Mouse (Mus musculus) embryonic facial prominence, embryonic 14.5 days (tissue): ENCODE data around the gene C1qbp. TPM values are rescaled to one million over a fixed set of nuclear protein-coding genes. Genes with fewer than 3 reads are reported as not detected.

Experiments
- ATAC-seq: fragments of 200-750 bp; cut with Nextera tagmentation; 2 replicates; pipeline ENCODE4 v1.8.0; 2017; ENCODE audit warnings: low read depth, moderate number of reproducible peaks, moderate TSS enrichment
- DNase-seq: peaks from one replicate; pipeline ENCODE4 v3.0.0-alpha.2; 2015; ENCODE audit warnings: low spot score
- H3K27ac ChIP-seq: fragments of 300-500 bp; sonication (generic); replicated peaks from 2 replicates; pipeline ENCODE4 v1.5.1; 2014; ENCODE audit warnings: low read depth, mild to moderate bottlenecking, low read length, moderate library complexity
- H3K27me3 ChIP-seq: fragments of 300-500 bp; sonication (generic); replicated peaks from 2 replicates; pipeline ENCODE4 v1.6.1; 2014; ENCODE audit warnings: low read length; ENCODE audit not compliant: control insufficient read depth, insufficient read depth
- H3K36me3 ChIP-seq: fragments of 300-500 bp; sonication (generic); 2 replicates; pipeline ENCODE4 v1.6.1; 2014; ENCODE audit warnings: low read length, mixed read lengths; ENCODE audit not compliant: control insufficient read depth, insufficient read depth
- H3K4me1 ChIP-seq: fragments of 300-500 bp; sonication (generic); 2 replicates; pipeline ENCODE4 v1.6.1; 2014; ENCODE audit warnings: antibody characterized with exemption, low read length; ENCODE audit not compliant: control insufficient read depth, insufficient read depth
- H3K4me2 ChIP-seq: fragments of 300-500 bp; sonication (generic); 2 replicates; pipeline ENCODE4 v1.6.1; 2014; ENCODE audit warnings: low read depth, mild to moderate bottlenecking, low read length, moderate library complexity, mixed read lengths
- H3K4me3 ChIP-seq: fragments of 300-500 bp; sonication (generic); 2 replicates; pipeline ENCODE4 v1.5.1; 2014; ENCODE audit warnings: low read depth, mild to moderate bottlenecking, low read length
- H3K9ac ChIP-seq: fragments of 300-500 bp; sonication (generic); 2 replicates; pipeline ENCODE4 v1.6.1; 2014; ENCODE audit warnings: low read depth, mild to moderate bottlenecking, low read length, moderate library complexity, mixed read lengths
- H3K9me3 ChIP-seq: fragments of 300-500 bp; sonication (generic); 2 replicates; pipeline ENCODE4 v1.6.1; 2016; ENCODE audit warnings: low read length; ENCODE audit not compliant: control insufficient read depth
- WGBS: fragments of 180-500 bp; shearing (Covaris S2); extraction: QIAGEN DNeasy Blood & Tissue Kit; methylation state at CpG from one replicate; pipeline ENCODE4 v1.1.7; 2014; 5-methylcytosine and 5-hydroxymethylcytosine counted together
- polyA plus RNA-seq: library from polyadenylated mRNA; unstranded; fragments of >200 nt; fragmentation: Nextera tagmentation; extraction: Ambion mirVana; gene quantifications from 2 replicates; pipeline ENCODE4 v1.2.1, GENCODE M21; 2014

C1qbp gene
- polyA plus RNA-seq, 1 experiment from 2014 or later = 224 TPM

GRCm38 (mm10) chr11:70982030-70982429, 796 bp downstream of the C1qbp start:
- Histone ChIP-seq H3K27ac (no peak overlapping the region), H3K4me1 (peaks cover 11% of the 10 kb centered on the region; the same call in 1 of the 2 replicates), H3K9me3 (no peaks in the 10 kb centered on the region), H3K36me3 (peaks cover 64% of the 10 kb centered on the region), H3K4me2 (peak overlapping the region; percentile 80), H3K9ac (peak overlapping the region; percentile 94), H3K4me3 (peak overlapping the region; percentile 99), H3K27me3 (no peaks in the 10 kb centered on the region)
- ATAC-seq (no peak), DNase-seq (no peak)
- 8% methylated on average over 12 of the region's 12 CpGs for WGBS

DNA sequence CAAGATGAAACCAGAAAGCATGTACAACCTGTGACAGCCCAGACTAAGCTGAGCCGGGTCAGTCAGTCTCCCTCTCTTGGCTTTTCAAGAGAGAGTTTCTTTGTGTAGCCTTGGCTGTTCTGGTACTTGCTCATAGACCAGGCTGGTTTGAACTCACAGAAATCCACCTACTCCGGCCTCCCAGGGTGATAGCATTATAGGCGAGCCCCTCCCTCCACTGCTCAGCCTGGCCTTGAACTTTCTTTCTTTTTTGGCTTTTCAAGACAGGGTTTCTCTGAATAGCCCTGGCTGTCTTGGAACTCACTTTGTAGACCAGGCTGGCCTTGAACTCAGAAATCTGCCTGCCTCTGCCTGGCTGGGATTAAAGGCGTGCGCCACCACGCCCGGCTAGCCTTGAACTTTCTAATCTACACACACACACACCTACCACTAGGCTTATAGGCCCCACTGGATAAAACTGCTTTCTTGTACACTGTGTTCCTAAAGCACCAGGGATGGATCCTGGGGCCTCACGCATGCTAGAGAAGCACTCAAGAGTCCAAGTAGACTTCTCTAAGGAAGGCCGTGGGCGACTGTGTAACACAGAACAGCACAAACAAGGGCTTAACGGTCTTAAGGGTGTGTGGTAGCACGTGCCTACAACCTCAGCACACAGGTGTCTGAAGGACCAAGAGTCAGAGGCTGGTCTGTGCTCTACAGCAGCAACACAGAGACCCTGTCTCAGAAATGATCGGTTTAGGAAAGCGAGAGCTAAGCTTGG, 1.9 kb downstream of the C1qbp start:
- H3K4me2 ChIP-seq = peak overlapping the region; percentile 80; the same call in 1 of the 2 replicates
- peaks cover 64% of the 10 kb centered on the region for H3K36me3 ChIP-seq
- ATAC-seq (no peak), DNase-seq (no peak)
- no peaks in the 10 kb centered on the region for H3K9me3 ChIP-seq
- peak overlapping the region; percentile 99; the same call in 1 of the 2 replicates for H3K4me3 ChIP-seq
- no peaks in the 10 kb centered on the region for H3K27me3 ChIP-seq
- H3K9ac ChIP-seq = 0 out of 2 replicates have a peak overlapping the region, but pooled peaks have one; percentile 3
- H3K27ac ChIP-seq = no peak overlapping the region
- WGBS = 93% methylated on average over 14 of the region's 14 CpGs
- peaks cover 11% of the 10 kb centered on the region; the same call in 1 of the 2 replicates for H3K4me1 ChIP-seq

- no peak for DNase-seq
- Histone ChIP-seq H3K27ac (no peak overlapping the region), H3K4me2 (no peak overlapping the region), H3K27me3 (no peaks in the 10 kb centered on the region), H3K4me3 (no peak overlapping the region), H3K4me1 (peaks cover 11% of the 10 kb centered on the region; the same call in 1 of the 2 replicates), H3K9ac (no peak overlapping the region), H3K36me3 (peaks cover 64% of the 10 kb centered on the region), H3K9me3 (no peaks in the 10 kb centered on the region)
- ATAC-seq = no peak
- 82% methylated on average over 6 of the region's 6 CpGs for WGBS
Observed at GRCm38 (mm10) chr11:70980232-70980631, 2.6 kb downstream of the C1qbp start.

- H3K9me3 ChIP-seq = no peaks in the 10 kb centered on the region
- H3K9ac ChIP-seq = no peak overlapping the region
- WGBS = 81% methylated on average over 6 of the region's 6 CpGs
- no peak for ATAC-seq
- H3K36me3 ChIP-seq = peaks cover 81% of the 10 kb centered on the region
- DNase-seq = no peak
- H3K4me3 ChIP-seq = no peak overlapping the region
- H3K4me2 ChIP-seq = no peak overlapping the region
- H3K4me1 ChIP-seq = peaks cover 11% of the 10 kb centered on the region; the same call in 1 of the 2 replicates
- H3K27me3 ChIP-seq = no peaks in the 10 kb centered on the region
- H3K27ac ChIP-seq = no peak overlapping the region
Observed at GRCm38 (mm10) chr11:70977293-70977692, 5.5 kb downstream of the C1qbp start.

GRCm38 (mm10) chr11:70975193-70975592, 7.6 kb downstream of the C1qbp start:
- 70% methylated on average over 2 of the region's 2 CpGs for WGBS

GRCm38 (mm10) chr11:70973947-70974346, 8.9 kb downstream of the C1qbp start:
- Histone ChIP-seq H3K9me3 (no peaks in the 10 kb centered on the region), H3K4me3 (no peak overlapping the region), H3K4me1 (no peaks in the 10 kb centered on the region; the same call in 1 of the 2 replicates), H3K36me3 (peaks cover 69% of the 10 kb centered on the region), H3K9ac (no peak overlapping the region), H3K4me2 (no peak overlapping the region), H3K27me3 (no peaks in the 10 kb centered on the region), H3K27ac (no peak overlapping the region)
- peak; percentile 6 for DNase-seq
- no peak for ATAC-seq
- WGBS = 60% methylated on average over 4 of the region's 4 CpGs

More at GRCm38 (mm10) chr11:70975193-70975592, 7.6 kb downstream of the C1qbp start:
- Histone ChIP-seq H3K27ac (no peak overlapping the region), H3K4me3 (no peak overlapping the region), H3K9me3 (no peaks in the 10 kb centered on the region), H3K4me2 (no peak overlapping the region), H3K4me1 (no peaks in the 10 kb centered on the region; the same call in 1 of the 2 replicates), H3K9ac (no peak overlapping the region), H3K27me3 (no peaks in the 10 kb centered on the region), H3K36me3 (peaks cover 82% of the 10 kb centered on the region)
- ATAC-seq (no peak), DNase-seq (no peak)

- Histone ChIP-seq H3K36me3 (peaks cover 58% of the 10 kb centered on the region), H3K27me3 (no peaks in the 10 kb centered on the region), H3K4me2 (no peak overlapping the region), H3K4me3 (no peak overlapping the region), H3K4me1 (peaks cover 7% of the 10 kb centered on the region), H3K9ac (no peak overlapping the region), H3K9me3 (no peaks in the 10 kb centered on the region), H3K27ac (no peak overlapping the region)
- DNase-seq = no peak
- WGBS = 58% methylated on average over 1 of the region's 1 CpGs
- no peak for ATAC-seq
Observed at GRCm38 (mm10) chr11:70972586-70972985, 10.2 kb downstream of the C1qbp start.

GRCm38 (mm10) chr11:70970560-70971540, 12.0 kb downstream of the C1qbp start:
- Histone ChIP-seq H3K4me3 (peak overlapping the region; percentile 67), H3K4me1 (peaks cover 7% of the 10 kb centered on the region), H3K9ac (peak overlapping the region; percentile 65), H3K9me3 (no peaks in the 10 kb centered on the region), H3K27ac (peak overlapping the region; percentile 83; the same call in 1 of the 2 replicates), H3K36me3 (peaks cover 53% of the 10 kb centered on the region), H3K27me3 (no peaks in the 10 kb centered on the region), H3K4me2 (peak overlapping the region; percentile 72)
- peak; percentile 41 for DNase-seq
- 15% methylated on average over 23 of the region's 24 CpGs for WGBS
- peak; percentile 2; the same call in 1 of the 2 replicates for ATAC-seq
